Mouse (Mus musculus): ENCODE measurements at regions not wholly inside any gene's neighbourhood (a gene's known extent, or its start where the extent isn't known, plus 50 kb on each side); places are given as distances from the start of the nearest gene placed in this dataset.

DNA sequence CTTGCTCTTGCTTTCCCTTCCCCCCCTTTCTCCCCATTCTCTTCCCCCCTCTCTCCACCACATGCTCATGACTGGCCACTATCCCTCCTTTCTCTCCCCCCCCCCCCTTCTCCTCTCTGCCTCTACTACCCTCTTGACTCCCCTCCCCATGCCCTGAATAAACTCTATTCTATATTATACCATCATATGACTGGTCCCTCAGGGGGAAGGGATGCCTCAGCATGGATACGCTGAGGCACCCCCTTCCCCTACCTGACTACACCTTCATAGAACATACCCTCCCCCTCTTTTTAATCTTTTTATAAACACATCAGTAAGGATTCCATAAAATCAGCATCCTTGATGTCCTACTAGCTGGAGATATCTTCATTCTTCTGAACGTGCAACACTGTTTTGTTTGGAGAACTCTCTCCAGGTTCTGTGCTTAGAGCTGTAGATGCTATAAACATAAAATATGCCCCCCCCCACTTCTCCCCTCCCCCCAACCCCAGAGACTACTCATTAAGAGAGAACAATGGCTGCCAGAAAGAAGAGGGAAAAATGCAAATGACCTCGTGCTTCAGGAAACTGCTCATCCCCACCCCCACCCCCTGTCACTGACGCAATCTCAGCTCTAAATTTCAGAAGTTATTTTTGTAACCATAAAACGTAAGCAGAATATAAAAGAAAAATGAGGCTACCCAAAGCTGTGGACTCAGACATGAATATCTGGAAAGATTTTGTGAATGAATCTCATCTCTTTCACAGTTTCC is 102.3 kb downstream of the Pja2 start:
- no peak for DNase-seq (ENCODE audit: low read depth, low spot score)

DNA sequence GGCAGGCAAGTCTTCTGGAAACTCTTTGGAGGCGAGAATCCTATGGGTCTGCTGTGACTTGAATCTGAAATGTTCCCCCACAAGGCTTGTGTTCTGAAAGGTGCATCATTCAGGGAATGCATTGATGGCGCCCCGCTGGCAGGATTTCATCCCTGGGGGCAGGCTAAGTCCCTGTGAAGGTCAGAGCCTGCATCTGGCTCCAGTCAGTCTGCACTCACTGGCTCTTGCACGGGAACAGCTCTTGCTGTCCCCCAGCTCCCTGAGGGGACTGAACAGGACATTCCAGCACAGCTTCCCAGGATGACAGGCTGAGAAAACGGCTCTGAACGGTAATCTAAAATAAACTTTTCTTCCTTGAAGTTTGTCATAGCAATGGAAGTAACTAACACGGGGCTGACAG is 117.1 kb downstream of the Pja2 start:
- no peak for DNase-seq (ENCODE audit: low read depth, low spot score)

DNA sequence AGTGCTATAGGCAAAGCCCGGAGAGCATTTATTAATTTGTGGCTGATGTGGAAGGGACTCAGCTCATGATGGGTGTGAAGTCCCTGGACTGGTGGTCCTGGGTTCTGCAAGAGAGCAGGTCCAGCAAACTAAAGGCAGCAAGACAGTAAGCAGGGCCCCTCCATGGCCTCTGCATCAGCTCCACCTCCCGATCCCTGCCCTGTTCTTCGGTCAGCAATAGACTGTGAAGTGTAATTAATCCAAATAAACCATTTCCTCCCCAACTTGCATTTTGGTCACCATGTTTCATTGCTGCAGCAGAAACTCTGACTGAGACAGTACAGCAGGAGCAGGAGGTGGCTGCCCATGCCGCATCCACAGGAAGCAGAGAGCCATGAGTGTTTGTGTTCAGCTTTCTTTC is 118.5 kb downstream of the Pja2 start:
- no peak for DNase-seq (ENCODE audit: low read depth, low spot score)

DNA sequence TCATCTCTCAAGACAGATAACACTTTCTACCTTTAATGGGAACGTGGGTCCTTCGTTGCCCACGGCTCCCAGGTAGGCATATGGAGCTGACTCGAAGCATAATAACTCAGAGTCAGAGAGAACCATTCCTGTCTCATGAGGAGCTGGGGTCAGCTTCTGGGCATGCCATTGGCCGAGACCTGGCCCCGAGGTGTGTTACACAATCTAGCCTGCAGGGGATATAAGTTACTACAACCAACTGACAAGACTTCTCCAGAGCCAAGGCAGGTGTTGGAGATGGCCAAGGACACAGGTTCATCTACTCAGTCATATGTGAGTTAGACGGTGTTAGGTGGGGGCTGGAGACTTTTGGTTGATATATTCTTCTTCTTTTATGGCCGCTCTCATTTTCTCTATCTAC is 120.4 kb downstream of the Pja2 start:
- no peak for DNase-seq (ENCODE audit: low read depth, low spot score)

DNA sequence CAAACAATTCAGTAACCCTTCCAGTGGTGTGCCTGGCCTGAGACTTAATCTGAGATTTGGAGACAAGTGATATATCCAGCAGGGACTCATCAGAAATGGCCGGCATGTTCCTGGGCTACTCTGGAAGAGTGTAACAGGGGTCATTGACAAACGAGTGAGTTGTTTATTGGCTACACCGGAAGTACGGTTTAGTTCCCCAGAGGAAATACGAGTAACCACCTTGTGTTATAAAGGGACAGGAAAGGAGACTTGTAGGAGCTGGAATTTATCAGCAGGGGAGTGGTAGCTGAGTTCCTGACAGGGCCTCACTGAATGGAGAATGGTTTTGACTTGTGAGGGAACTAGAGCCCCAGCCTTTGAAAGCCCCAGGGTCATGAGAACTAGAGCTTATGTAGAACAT is 121.3 kb downstream of the Pja2 start:
- DNase-seq (ENCODE audit: low read depth, low spot score) = no peak

DNA sequence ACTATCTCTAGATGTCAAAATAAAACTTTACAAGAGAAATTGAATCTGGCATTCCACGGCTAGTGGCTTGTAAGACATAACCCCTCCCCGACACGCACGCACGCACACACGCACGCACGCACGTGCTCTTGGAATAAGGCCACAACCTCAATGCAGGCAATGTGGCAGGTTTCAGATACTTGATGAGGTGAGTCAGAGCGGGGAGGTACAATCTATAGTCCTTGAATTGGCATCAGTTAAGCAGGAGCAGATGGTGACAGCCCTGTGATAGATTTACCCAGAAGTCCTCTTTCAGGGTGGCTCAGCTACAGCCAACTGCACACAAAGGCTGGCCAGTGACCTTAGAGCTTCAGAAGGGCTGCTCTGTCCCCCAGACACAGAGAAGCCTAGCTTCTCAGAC is 122.1 kb downstream of the Pja2 start:
- no peak for DNase-seq (ENCODE audit: low read depth, low spot score)

DNA sequence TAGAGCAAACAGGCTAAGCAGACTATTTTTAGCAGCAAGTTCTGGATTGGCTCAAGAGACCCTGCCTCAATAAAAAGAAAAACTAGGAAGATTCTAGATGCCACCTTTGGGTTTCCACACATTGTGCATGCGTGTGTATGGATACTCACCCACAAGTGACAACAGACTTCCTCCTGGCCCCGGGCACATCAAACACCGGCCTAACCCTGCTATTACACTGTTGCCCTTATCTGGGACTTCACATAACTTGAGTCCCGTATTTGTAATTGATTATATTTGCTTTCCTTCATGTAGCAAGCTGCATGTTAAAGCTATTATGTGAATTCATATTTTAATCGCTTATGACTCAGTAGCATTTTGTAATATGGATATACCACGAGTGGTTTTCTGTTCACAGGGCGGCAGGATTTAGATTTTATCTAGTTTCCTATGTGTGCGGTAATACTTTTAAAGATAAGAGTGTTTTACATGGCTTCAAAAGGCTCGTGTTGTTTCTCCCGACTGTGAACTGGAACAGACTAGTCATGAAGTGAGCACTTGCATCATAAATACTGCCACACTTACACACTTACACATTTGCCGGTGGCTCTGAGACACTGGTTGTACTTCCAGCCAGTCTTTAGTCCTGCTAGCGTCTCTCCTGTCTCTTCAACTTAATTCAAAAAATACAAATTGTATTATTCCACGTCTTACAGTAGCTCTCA is 123.4 kb downstream of the Pja2 start:
- no peak for DNase-seq (ENCODE audit: low read depth, low spot score)

DNA sequence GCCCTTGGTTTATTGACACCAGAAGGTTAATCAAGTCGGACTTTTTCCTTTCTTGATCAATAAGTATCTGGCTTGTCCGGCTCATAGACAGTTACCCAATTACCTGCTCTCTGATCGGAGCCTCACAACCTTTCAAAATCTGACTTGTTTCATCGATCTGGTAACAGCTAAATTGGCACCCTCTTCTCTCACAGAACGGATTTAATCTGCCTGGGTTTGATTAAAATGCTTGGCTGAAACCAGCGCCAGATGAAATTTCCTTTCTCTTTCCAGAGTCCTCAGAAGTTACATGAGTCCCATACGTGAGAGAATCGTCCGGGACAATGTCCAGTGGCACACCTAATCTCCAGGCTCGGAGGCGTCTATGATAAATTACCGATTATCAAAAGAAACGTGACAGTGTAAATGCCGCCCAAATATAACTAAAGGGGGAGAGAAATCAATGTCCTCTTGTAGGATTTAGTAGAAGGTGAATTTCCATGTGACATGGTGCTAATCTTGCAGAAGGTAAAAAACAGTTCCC is 125.5 kb downstream of the Pja2 start:
- no peak for DNase-seq (ENCODE audit: low read depth, low spot score)

DNA sequence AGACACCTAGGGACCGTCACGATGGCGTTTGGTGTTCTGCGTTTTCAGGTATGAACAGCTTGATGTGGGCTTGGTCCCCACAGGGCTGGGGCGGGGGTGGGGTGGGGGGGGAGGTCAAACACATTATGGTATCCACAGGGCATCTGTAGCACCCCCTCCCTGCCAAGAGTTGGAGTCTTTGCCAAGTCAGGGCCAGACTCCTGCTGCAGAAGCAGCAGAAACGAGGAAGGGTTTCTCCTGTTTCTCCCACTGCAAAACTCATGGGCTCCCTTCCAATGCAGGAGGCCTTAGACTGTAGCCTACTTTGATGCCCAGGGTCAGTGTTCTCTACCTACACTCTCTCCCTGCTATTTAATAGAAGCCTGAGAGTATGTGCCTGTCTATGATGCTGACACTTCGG is 128.1 kb downstream of the Pja2 start:
- DNase-seq (ENCODE audit: low read depth, low spot score) = no peak

DNA sequence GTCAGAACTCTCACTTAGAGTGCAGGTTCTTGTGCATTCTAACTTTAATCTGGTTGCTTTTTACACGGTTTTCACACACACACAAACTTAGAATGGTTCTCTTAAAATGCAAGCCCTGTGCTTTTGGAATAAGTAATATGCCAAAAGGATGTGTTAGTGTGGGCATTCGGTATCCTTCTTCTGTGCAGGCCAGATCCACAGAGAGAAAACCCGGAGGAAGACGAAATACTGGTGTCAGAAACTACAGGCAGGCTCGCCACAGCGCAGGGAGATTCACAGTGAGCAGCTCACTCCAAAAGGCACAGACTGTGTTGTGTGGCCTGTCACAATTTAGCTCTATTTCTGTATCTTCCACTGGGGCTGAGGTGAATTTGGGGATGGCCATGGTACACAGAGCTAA is 129.5 kb downstream of the Pja2 start:
- DNase-seq (ENCODE audit: low read depth, low spot score) = peak; percentile 9

DNA sequence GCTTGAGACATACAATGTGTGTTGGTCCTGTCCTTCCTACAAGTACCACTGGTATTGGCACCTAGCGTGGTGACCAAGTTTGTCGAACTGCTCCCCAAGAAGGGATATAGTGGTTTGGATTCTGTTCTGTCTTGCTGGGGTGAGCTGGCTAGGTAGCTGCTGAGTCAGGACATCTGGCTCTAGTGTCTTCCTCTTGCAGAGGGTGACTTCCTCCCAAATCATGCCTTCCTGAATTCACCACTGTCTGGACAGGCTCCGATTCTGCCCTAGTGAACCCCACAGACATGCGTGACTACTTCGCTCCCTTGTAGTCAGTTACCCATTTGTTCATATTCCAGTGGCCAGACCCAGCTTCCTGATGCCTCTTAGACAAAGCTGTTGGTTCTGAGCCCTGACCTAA is 130.1 kb downstream of the Pja2 start:
- no peak for DNase-seq (ENCODE audit: low read depth, low spot score)

DNA sequence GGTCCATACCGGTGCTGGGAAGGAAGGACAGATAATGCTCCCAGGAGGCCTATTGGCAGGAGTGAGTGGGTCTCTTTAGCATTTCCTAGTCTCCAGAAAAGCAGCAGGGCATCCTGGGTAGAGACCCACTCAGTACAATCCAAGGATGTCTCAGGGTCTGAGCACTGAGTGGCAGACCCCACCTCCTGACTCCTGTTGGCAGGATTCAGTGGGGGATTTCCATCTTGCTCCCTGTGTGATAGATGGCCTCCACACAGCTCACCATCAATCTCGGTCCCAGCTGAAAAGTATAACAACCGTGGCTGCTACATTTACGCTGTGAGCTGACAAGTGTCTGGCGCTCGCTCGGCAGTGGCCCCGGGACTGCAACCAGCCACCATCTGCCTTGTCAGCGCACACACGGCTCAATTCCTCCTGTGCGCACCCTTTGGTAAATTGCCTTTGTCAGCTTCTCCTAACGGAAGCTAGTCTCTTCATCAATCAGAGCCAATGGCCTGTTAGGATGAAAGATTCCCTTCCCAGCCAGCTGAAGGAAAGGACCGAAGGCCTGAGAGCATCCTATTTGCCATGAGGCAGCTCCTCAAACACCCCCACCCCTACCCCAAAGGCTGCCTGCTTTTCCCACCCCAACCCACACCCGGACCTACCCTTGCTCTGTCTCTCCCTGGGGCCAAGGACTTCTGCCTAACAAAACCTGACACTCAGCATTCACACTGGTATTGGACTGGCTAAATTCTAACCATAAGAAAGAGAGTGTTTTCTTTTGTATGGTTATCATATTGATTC is 131.4 kb downstream of the Pja2 start:
- no peak for DNase-seq (ENCODE audit: low read depth, low spot score)

DNA sequence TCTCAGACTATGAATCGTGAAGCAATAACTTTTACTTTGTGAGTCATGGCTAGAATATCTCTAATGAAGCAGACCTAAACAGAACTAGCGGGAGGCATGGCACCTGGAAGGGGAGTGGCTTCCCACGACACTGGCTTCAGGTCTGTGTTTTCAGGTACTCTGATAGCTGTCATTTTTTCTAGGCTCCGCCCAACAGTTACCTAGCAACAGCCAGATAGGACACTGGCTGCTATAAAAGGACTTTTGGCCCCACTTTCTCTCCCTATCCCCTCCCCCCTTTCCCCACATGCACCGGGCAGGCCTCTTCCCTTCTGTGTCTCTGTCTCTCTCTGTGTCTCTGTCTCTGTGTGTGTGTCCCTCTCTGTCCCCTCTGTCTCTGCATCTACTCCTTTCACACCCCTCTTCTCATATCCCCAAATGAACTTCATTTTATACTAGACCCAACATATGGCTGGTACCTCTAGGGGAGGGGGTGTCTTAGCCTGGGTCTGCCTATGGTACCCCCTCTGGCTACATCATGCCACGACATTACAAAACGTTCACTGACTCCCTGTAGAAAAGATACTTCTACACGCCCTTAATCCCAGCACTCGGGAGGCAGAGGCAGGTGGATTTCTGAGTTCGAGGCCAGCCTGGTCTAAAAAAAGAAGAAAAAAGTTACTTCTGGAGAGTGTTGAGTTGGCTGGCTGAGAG is 132.3 kb downstream of the Pja2 start:
- no peak for DNase-seq (ENCODE audit: low read depth, low spot score)

DNA sequence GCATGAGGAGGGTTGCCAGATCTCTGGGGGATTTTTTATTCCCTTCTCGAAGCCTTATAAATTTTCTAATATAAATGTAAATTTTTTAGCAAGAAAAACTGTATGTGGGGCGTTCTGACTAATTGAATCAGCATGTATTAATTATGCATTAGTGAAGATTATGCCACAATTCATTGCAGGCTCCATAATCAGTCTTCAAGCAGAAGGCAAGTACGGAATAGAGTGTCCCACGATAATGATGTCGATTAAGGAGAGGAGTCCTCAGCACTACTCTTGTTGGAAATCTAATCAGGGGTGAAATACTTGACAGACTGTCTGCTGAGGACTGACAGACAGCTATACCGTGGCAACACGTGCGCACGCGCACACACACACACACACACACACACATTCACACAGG is 135.3 kb downstream of the Pja2 start:
- DNase-seq (ENCODE audit: low read depth, low spot score) = no peak

DNA sequence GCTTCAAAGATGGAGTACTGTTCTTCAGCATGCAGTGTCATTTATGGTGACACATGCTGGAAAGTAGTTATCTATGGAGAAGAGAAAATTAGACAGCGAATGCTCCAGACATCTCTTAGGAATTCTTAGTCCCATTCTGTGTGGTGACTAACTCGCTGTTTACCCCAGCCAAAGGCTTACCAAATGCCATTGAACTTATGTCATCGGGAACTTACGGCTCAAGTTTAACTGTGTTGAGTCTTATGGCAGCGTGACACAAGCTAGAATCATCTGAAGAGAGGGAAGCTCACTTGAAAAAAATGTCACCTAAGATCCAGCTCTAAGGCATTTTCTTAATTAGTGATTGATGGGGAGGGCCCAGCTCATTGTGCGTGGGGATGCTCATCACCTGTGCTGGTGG is 138.7 kb downstream of the Pja2 start:
- no peak for DNase-seq (ENCODE audit: low read depth, low spot score)

Measured in telencephalon, adult 2 months (tissue).